Mouse (Mus musculus) MEL (cell line): ENCODE results near the gene Sgms1.

Source experiments
- BHLHE40 ChIP-seq: IDR thresholded peaks from 2 replicates; pipeline ENCODE4 v1.6.1; 2012; ENCODE audit warnings: low read depth, mild to moderate bottlenecking, inconsistent platforms, low read length, improper control_type of control experiment, borderline replicate concordance
- CTCF ChIP-seq, 3 experiments: IDR thresholded peaks in 2 of 3; conservative IDR thresholded peaks in 1 of 3; 2 replicates each; pipeline ENCODE4 v1.5.1; 2011 to 2012; ENCODE audit warnings: low read length in 3 of 3, low read depth in 2 of 3, mild to moderate bottlenecking in 2 of 3, improper control_type of control experiment in 1 of 3, inconsistent platforms in 1 of 3, mixed read lengths in 1 of 3, moderate library complexity in 1 of 3; ENCODE audit not compliant: control insufficient read depth in 1 of 3, insufficient read depth in 1 of 3, poor library complexity in 1 of 3, severe bottlenecking in 1 of 3
- ELF1 ChIP-seq: IDR thresholded peaks from 2 replicates; pipeline ENCODE4 v1.6.1; 2014; ENCODE audit warnings: low read depth, mild to moderate bottlenecking, inconsistent platforms, low read length, improper control_type of control experiment, moderate library complexity
- EP300 ChIP-seq, 2 experiments: IDR thresholded peaks; 2 replicates each; pipeline ENCODE4 v1.6.1; 2011; ENCODE audit warnings: improper control_type of control experiment in 2 of 2, low read length in 2 of 2, low read depth in 1 of 2, mild to moderate bottlenecking in 1 of 2
- MYC ChIP-seq: IDR thresholded peaks from 2 replicates; pipeline ENCODE4 v1.6.1; 2011; ENCODE audit warnings: low read depth, mild to moderate bottlenecking, low read length, improper control_type of control experiment, moderate library complexity
- POLR2A ChIP-seq, 2 experiments: IDR thresholded peaks; 2 replicates each; pipeline ENCODE4 v1.6.1; 2011 to 2012; ENCODE audit warnings: low read length in 2 of 2, mild to moderate bottlenecking in 2 of 2, control low read depth in 1 of 2, improper control_type of control experiment in 1 of 2, low read depth in 1 of 2, moderate library complexity in 1 of 2; ENCODE audit not compliant: control insufficient read depth in 1 of 2, insufficient read depth in 1 of 2, poor library complexity in 1 of 2
- POLR2AphosphoS2 ChIP-seq: IDR thresholded peaks from 2 replicates; pipeline ENCODE4 v1.6.1; 2011; ENCODE audit warnings: low read length, improper control_type of control experiment
- RAD21 ChIP-seq: IDR thresholded peaks from 2 replicates; pipeline ENCODE4 v1.6.1; 2011; ENCODE audit warnings: mild to moderate bottlenecking, low read depth, low read length, improper control_type of control experiment
- RCOR1 ChIP-seq: IDR thresholded peaks from 2 replicates; pipeline ENCODE4 v1.6.1; 2012; ENCODE audit warnings: low read depth, mild to moderate bottlenecking, inconsistent platforms, low read length, improper control_type of control experiment
- TAL1 ChIP-seq: IDR thresholded peaks from 2 replicates; pipeline ENCODE4 v1.6.1; 2012; ENCODE audit warnings: mild to moderate bottlenecking, inconsistent platforms, low read length, moderate library complexity, mixed read lengths
- ZNF384 ChIP-seq: IDR thresholded peaks from 2 replicates; pipeline ENCODE4 v1.6.1; 2012; ENCODE audit warnings: low read depth, mild to moderate bottlenecking, inconsistent platforms, low read length, improper control_type of control experiment

GRCm38 (mm10) chr19:32304008-32304873, 85.3 kb downstream of the Sgms1 start:
- TF ChIP-seq CTCF (IDR thresholded peaks at IDR 0.05 in 2 of 3, conservative IDR thresholded peaks at IDR 0.05 in 1 of 3; ENCODE audit: control insufficient read depth in 1 of 3, insufficient read depth in 1 of 3, low read depth in 2 of 3, low read length in 3 of 3, poor library complexity in 1 of 3, severe bottlenecking in 1 of 3) (no peak), ZNF384 (no peak), EP300 (IDR thresholded peaks at IDR 0.05; ENCODE audit: low read depth in 1 of 2, low read length in 2 of 2) (peak in 1 of 2 experiments; percentile 35; a peak in 1 of 4 replicates), BHLHE40 (no peak), MYC (no peak), RCOR1 (no peak), POLR2AphosphoS2 (no peak), TAL1 (no peak), POLR2A (IDR thresholded peaks at IDR 0.05; ENCODE audit: control insufficient read depth in 1 of 2, insufficient read depth in 1 of 2, low read depth in 1 of 2, low read length in 2 of 2, poor library complexity in 1 of 2) (no peak), ELF1 (peak; percentile 61; the same call in 1 of the 2 replicates), RAD21 (no peak)
